ENCODE assay signal across 8 mouse cellular contexts in the genomic region with DNA sequence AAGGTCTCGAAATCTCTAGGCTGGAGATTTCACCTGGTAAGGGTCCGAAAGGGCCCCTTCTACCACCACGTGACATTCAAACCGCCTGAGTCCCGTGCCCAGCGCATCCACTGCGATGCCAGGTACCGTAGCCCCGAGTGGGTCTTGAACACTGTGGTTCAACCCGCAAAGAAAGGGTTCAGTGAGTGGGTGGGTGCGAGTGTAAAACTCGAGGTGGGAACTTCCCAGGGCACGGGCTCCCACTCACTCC. TPM values are rescaled to one million over a fixed set of nuclear protein-coding genes. Genes with fewer than 3 reads are reported as not detected.
DNase-seq lines count a peak whose midpoint lies in the region; ATAC-seq and TF ChIP-seq lines count a peak whose summit lies in the region.

No protein-coding gene starts in this region.

- WGBS in kidney, postnatal 0 days = 0% methylated on average over 13 of the region's 13 CpGs
- under 1% methylated on average over 13 of the region's 13 CpGs for WGBS in embryonic facial prominence, embryonic 11.5 days
- WGBS in intestine, embryonic 15.5 days = 0% methylated on average over 13 of the region's 13 CpGs

- no peak for DNase-seq in kidney, postnatal 0 days (ENCODE audit: low spot score)
- DNase-seq in kidney, adult 8-10 months = no peak
- no peak for DNase-seq in embryonic facial prominence, embryonic 11.5 days (ENCODE audit: low spot score)
- DNase-seq in c-Kit-positive CD71-positive TER-119-positive erythroid progenitor cells, embryonic 14.5 days (ENCODE audit: low spot score) = no peak
- no peak for DNase-seq in left cerebral cortex, adult 9 months (ENCODE audit: low spot score in 2 of 2)
- DNase-seq in spleen, adult 12 weeks (ENCODE audit: low spot score) = no peak

- peak overlapping the region; percentile 51 for H3K4me3 ChIP-seq in kidney, postnatal 0 days (replicated peaks; ENCODE audit: low read depth, low read length)
- peak overlapping the region; percentile 37 for H3K4me3 ChIP-seq in embryonic facial prominence, embryonic 11.5 days (ENCODE audit: low read depth, low read length)
- peak overlapping the region; percentile 47 for H3K4me3 ChIP-seq in intestine, embryonic 15.5 days (replicated peaks)

- H3K36me3 ChIP-seq in kidney, postnatal 0 days (ENCODE audit: insufficient read depth, low read length) = no peaks in the 10 kb centered on the region
- H3K36me3 ChIP-seq in embryonic facial prominence, embryonic 11.5 days (replicated peaks; ENCODE audit: control insufficient read depth, insufficient read depth, low read depth, low read length) = no peaks in the 10 kb centered on the region
- H3K36me3 ChIP-seq in intestine, embryonic 15.5 days = no peaks in the 10 kb centered on the region

- H3K27me3 ChIP-seq in kidney, postnatal 0 days (ENCODE audit: insufficient read depth, low read length) = no peaks in the 10 kb centered on the region
- peaks cover 27% of the 10 kb centered on the region for H3K27me3 ChIP-seq in embryonic facial prominence, embryonic 11.5 days (ENCODE audit: control insufficient read depth, insufficient read depth, low read length)
- H3K27me3 ChIP-seq in intestine, embryonic 15.5 days (replicated peaks) = peaks cover 9% of the 10 kb centered on the region; the same call in 1 of the 2 replicates

- H3K4me2 ChIP-seq in kidney, postnatal 0 days (ENCODE audit: low read length) = peak overlapping the region; percentile 81
- peak overlapping the region; percentile 61 for H3K4me2 ChIP-seq in embryonic facial prominence, embryonic 11.5 days (ENCODE audit: low read depth, low read length)
- peak overlapping the region; percentile 87 for H3K4me2 ChIP-seq in intestine, embryonic 15.5 days (replicated peaks)

- H3K4me1 ChIP-seq in kidney, postnatal 0 days (replicated peaks; ENCODE audit: insufficient read depth, low read length) = no peaks in the 10 kb centered on the region; the same call in 1 of the 2 replicates
- H3K4me1 ChIP-seq in embryonic facial prominence, embryonic 11.5 days (ENCODE audit: control insufficient read depth, insufficient read depth, low read length) = peaks cover 4% of the 10 kb centered on the region; the same call in 1 of the 2 replicates
- peaks cover 6% of the 10 kb centered on the region for H3K4me1 ChIP-seq in intestine, embryonic 15.5 days (replicated peaks)

- TF ChIP-seq CTCF in kidney, postnatal 0 days (IDR thresholded peaks at IDR 0.05; ENCODE audit: low read depth) = no peak

- H3K27ac ChIP-seq in kidney, postnatal 0 days = peak overlapping the region; percentile 55
- H3K27ac ChIP-seq in embryonic facial prominence, embryonic 11.5 days (replicated peaks; ENCODE audit: low read depth, low read length) = no peak overlapping the region
- peak overlapping the region; percentile 51 for H3K27ac ChIP-seq in intestine, embryonic 15.5 days

- H3K9ac ChIP-seq in kidney, postnatal 0 days (ENCODE audit: low read depth, low read length) = peak overlapping the region; percentile 51
- H3K9ac ChIP-seq in embryonic facial prominence, embryonic 11.5 days (replicated peaks; ENCODE audit: low read length) = peak overlapping the region; percentile 30; the same call in 1 of the 2 replicates
- peak overlapping the region; percentile 60 for H3K9ac ChIP-seq in intestine, embryonic 15.5 days

- peak; percentile 10 for ATAC-seq in kidney, postnatal 0 days (replicated peaks; ENCODE audit: low FRiP score, low read depth)
- ATAC-seq in embryonic facial prominence, embryonic 11.5 days (replicated peaks; ENCODE audit: insufficient number of reproducible peaks, low FRiP score, low TSS enrichment, low read depth) = peak; percentile 41; the same call in 1 of the 2 replicates
- ATAC-seq in intestine, embryonic 15.5 days = peak; percentile 19; the same call in 1 of the 2 replicates
- ATAC-seq in monocyte, adult 5-6 weeks (replicated peaks; ENCODE audit: insufficient number of reproducible peaks, low FRiP score, low TSS enrichment, poor library complexity, severe bottlenecking) = 0 out of 2 replicates have a peak, but pooled peaks have one; percentile 36

- no peaks in the 10 kb centered on the region for H3K9me3 ChIP-seq in kidney, postnatal 0 days (replicated peaks; ENCODE audit: low read length)
- H3K9me3 ChIP-seq in embryonic facial prominence, embryonic 11.5 days (replicated peaks; ENCODE audit: control insufficient read depth, low read length) = no peaks in the 10 kb centered on the region
- no peaks in the 10 kb centered on the region for H3K9me3 ChIP-seq in intestine, embryonic 15.5 days

RNA-seq across cellular contexts. Expression of a gene that starts 0.7 kb away (rescaled TPM):
- polyA plus RNA-seq in kidney, postnatal 0 days (2015; fragmentation: Nextera tagmentation; extraction: Ambion mirVana) = 10.4 and 10.7 TPM in 2 replicates
- 0.38 and 0.45 TPM in 2 replicates for polyA plus RNA-seq in embryonic facial prominence, embryonic 11.5 days (2014; fragmentation: Nextera tagmentation; extraction: Ambion mirVana)
- polyA plus RNA-seq in intestine, embryonic 15.5 days (2015; fragmentation: Nextera tagmentation; extraction: Ambion mirVana) = 15.3 and 15.5 TPM in 2 replicates
- total RNA-seq in monocyte, adult 5-6 weeks (2017) = 1.4 to 5.0 TPM (median 1.9 TPM) in 3 replicates

RNA-seq across cellular contexts. Expression of a gene that starts 45.8 kb away (rescaled TPM):
- not detected in 2 replicates for polyA plus RNA-seq in kidney, postnatal 0 days (2015; fragmentation: Nextera tagmentation; extraction: Ambion mirVana)
- 1.9 and 2.1 TPM in 2 replicates for polyA plus RNA-seq in embryonic facial prominence, embryonic 11.5 days (2014; fragmentation: Nextera tagmentation; extraction: Ambion mirVana)
- polyA plus RNA-seq in intestine, embryonic 15.5 days (2015; fragmentation: Nextera tagmentation; extraction: Ambion mirVana) = 0.43 and 0.51 TPM in 2 replicates
- not detected in 3 replicates for total RNA-seq in monocyte, adult 5-6 weeks (2017)
